Mouse (Mus musculus) left cerebral cortex, postnatal 25 days (tissue): ENCODE results near the gene Nat9. TPM values are rescaled to one million over a fixed set of nuclear protein-coding genes. Genes with fewer than 3 reads are reported as not detected.

ENCODE experiments used
- total RNA-seq, 2 experiments: library from RNA; stranded (reverse); gene quantifications; 2 replicates each; pipeline ENCODE4 v1.2.3; 2021

Nat9 gene
- total RNA-seq, 2 experiments from 2014 or later, result 20.1 to 22.3 TPM

Other genes starting within 250 kb of the Nat9 start
- gene Cd300c, start 218.7 kb downstream of the Nat9 start, total RNA-seq, result not detected
- gene Cd300ld, start 197.9 kb downstream of the Nat9 start, total RNA-seq, result not detected
- 1 to 10 TPM; 2.8 to 3.0 TPM for gene Cd300c2, start 186.0 kb downstream of the Nat9 start, total RNA-seq
- gene Cd300ld2, start 171.7 kb downstream of the Nat9 start, total RNA-seq, result not detected
- gene Cd300ld4, start 160.8 kb downstream of the Nat9 start, total RNA-seq, result under 1 TPM in 1 of 2 experiments, not detected in 1; 0.55 TPM
- under 1 TPM; 0.55 to 0.60 TPM for gene Cd300ld5, start 150.1 kb downstream of the Nat9 start, total RNA-seq
- under 1 TPM in 1 of 2 experiments, not detected in 1; 0.60 TPM for gene Cd300ld3, start 139.4 kb downstream of the Nat9 start, total RNA-seq
- not detected for gene Cd300e, start 125.7 kb downstream of the Nat9 start, total RNA-seq
- under 1 TPM; 0.76 to 0.99 TPM for gene Rab37, start 96.4 kb downstream of the Nat9 start, total RNA-seq
- under 1 TPM; 0.16 to 0.41 TPM for gene Cd300lf, start 53.9 kb downstream of the Nat9 start, total RNA-seq
- gene Slc9a3r1, start 24.5 kb downstream of the Nat9 start, total RNA-seq, result 10 to 100 TPM; 79.2 to 86.5 TPM
- 10 to 100 TPM; 15.8 to 18.2 TPM for gene Tmem104, start 372 bp downstream of the Nat9 start, total RNA-seq
- gene Grin2c, start 79.4 kb upstream of the Nat9 start, total RNA-seq, result 10 to 100 TPM; 41.0 to 42.0 TPM
- 10 to 100 TPM; 14.5 to 17.4 TPM for gene Fdxr, start 89.2 kb upstream of the Nat9 start, total RNA-seq
- gene Fads6, start 109.8 kb upstream of the Nat9 start, total RNA-seq, result 10 to 100 TPM in 1 of 2 experiments, 1 to 10 TPM in 1; 9.5 to 10.8 TPM
- gene Otop2, start 119.3 kb upstream of the Nat9 start, total RNA-seq, result under 1 TPM; 0.62 to 0.96 TPM
- under 1 TPM; 0.18 to 0.28 TPM for gene Ush1g, start 134.2 kb upstream of the Nat9 start, total RNA-seq
- under 1 TPM in 1 of 2 experiments, not detected in 1; 0.14 TPM for gene Otop3, start 146.9 kb upstream of the Nat9 start, total RNA-seq
- 100 to 1,000 TPM; 108 to 111 TPM for gene Hid1, start 179.9 kb upstream of the Nat9 start, total RNA-seq
- 10 to 100 TPM; 19.8 to 20.9 TPM for gene Cdr2l, start 194.1 kb upstream of the Nat9 start, total RNA-seq
- gene Mrpl58, start 215.9 kb upstream of the Nat9 start, total RNA-seq, result 100 to 1,000 TPM; 107 to 109 TPM
- 100 to 1,000 TPM; 447 to 455 TPM for gene Atp5h, start 232.1 kb upstream of the Nat9 start, total RNA-seq
- gene Kctd2, start 232.3 kb upstream of the Nat9 start, total RNA-seq, result 10 to 100 TPM; 70.9 to 72.5 TPM